ENCODE assay signal across 7 mouse cellular contexts in the genomic region with DNA sequence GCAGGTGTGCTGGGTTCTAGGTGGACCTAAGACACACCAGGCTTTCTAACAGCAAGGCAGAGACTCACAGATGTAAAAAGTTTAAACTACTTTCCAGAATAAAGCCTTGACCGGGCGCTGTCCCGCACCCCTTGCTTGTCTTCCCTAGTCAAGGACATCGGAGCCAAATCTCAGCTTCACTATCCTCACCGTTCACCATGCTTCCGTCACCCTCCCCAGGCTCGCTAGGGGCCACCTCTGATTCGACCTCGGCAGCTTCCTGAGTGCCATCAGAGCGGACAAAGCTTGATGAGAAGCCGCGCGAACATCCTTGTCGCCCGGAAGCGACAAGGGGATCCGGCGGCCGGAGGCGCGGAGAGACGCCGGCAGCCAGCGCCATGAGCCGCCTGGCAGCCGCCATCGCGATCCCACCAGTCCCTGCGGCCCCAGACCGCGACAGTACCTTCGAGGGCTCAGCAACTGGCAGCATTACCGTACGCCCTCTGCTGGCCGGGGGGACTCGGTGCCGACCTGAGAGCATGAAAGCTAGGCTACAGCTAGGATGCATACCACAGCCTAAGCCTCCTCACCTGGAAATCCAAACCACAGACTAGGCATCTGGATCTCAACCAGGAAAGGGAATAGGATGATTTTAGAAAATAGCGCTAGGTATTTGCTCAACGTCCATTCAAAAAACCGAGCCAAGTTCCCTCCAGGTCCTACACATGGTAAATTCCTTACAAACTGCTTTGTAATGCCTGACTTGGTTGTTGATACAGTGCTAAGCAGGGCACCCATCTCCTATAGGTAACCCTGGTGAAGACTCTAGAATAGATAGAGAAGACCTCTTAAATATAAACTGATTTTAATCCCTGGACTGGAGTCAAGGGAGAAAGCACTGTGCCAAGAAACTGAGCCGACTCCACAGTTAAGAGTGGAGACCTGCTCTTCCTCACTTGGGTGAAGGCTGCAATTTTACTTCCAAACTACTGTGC. TPM values are rescaled to one million over a fixed set of nuclear protein-coding genes. Genes with fewer than 3 reads are reported as not detected.
DNase-seq lines count a peak whose midpoint lies in the region; ATAC-seq lines count a peak whose summit lies in the region.

No protein-coding gene starts in this region.

- peak; percentile 99 for ATAC-seq in intestine, embryonic 16.5 days
- ATAC-seq in midbrain, embryonic 11.5 days (ENCODE audit: low FRiP score): peak; percentile 97

- no peaks in the 10 kb centered on the region for H3K27me3 ChIP-seq in intestine, embryonic 16.5 days (replicated peaks; ENCODE audit: control insufficient read depth, insufficient read depth, low read length)
- no peaks in the 10 kb centered on the region for H3K27me3 ChIP-seq in midbrain, embryonic 11.5 days (ENCODE audit: control insufficient read depth, insufficient read depth, low read length)

- peaks cover 13% of the 10 kb centered on the region for H3K36me3 ChIP-seq in intestine, embryonic 16.5 days (ENCODE audit: control insufficient read depth, insufficient read depth, low read length)
- H3K36me3 ChIP-seq in midbrain, embryonic 11.5 days (ENCODE audit: control insufficient read depth, insufficient read depth, low read length): peaks cover 29% of the 10 kb centered on the region

- 2% methylated on average over 41 of the region's 41 CpGs for WGBS in intestine, embryonic 16.5 days
- WGBS in midbrain, embryonic 11.5 days: 3% methylated on average over 41 of the region's 41 CpGs

- H3K4me1 ChIP-seq in intestine, embryonic 16.5 days (ENCODE audit: control insufficient read depth, insufficient read depth, low read length): peaks cover 6% of the 10 kb centered on the region
- H3K4me1 ChIP-seq in midbrain, embryonic 11.5 days (ENCODE audit: control insufficient read depth, insufficient read depth, low read length): peaks cover 4% of the 10 kb centered on the region; the same call in 1 of the 2 replicates

- H3K9ac ChIP-seq in intestine, embryonic 16.5 days (ENCODE audit: low read depth, low read length): peak overlapping the region; percentile 85
- peak overlapping the region; percentile 86 for H3K9ac ChIP-seq in midbrain, embryonic 11.5 days (ENCODE audit: low read length)

- H3K27ac ChIP-seq in intestine, embryonic 16.5 days (ENCODE audit: low read length): peak overlapping the region; percentile 49; the same call in 1 of the 2 replicates
- H3K27ac ChIP-seq in midbrain, embryonic 11.5 days (ENCODE audit: low read depth, low read length): no peak overlapping the region; the same call in 1 of the 2 replicates

- H3K4me2 ChIP-seq in intestine, embryonic 16.5 days (ENCODE audit: low read depth, low read length): peak overlapping the region; percentile 62
- peak overlapping the region; percentile 85 for H3K4me2 ChIP-seq in midbrain, embryonic 11.5 days

- H3K4me3 ChIP-seq in intestine, embryonic 16.5 days (ENCODE audit: low read length): peak overlapping the region; percentile 89
- H3K4me3 ChIP-seq in midbrain, embryonic 11.5 days (ENCODE audit: low read depth, low read length): peak overlapping the region; percentile 70

- H3K9me3 ChIP-seq in intestine, embryonic 16.5 days (ENCODE audit: control insufficient read depth, low read length): no peaks in the 10 kb centered on the region
- no peaks in the 10 kb centered on the region for H3K9me3 ChIP-seq in midbrain, embryonic 11.5 days (ENCODE audit: control insufficient read depth, low read length)

- peak; percentile 94 for DNase-seq in adrenal gland, adult 2 months
- DNase-seq in embryo, embryonic 11.5 days (ENCODE audit: low read depth, low spot score): peak; percentile 82
- DNase-seq in gastrocnemius, postnatal 36 days: peak; percentile 79 to 89
- peak; percentile 92 to 94 for DNase-seq in left cerebral cortex, postnatal 36 days (ENCODE audit: low spot score in 2 of 2)
- peak; percentile 97 for DNase-seq in midbrain, embryonic 11.5 days (ENCODE audit: low spot score, missing footprints)
- DNase-seq in skeletal muscle tissue, adult 2 months (ENCODE audit: low read depth, low spot score): peak; percentile 79

- intact Hi-C loops in gastrocnemius, postnatal 36 days (cut with DNase I): loop anchor here (2.0 kb wide), 1 partner anchor 208 kb away; no protein-coding TSS in a partner anchor
- intact Hi-C loops in left cerebral cortex, postnatal 36 days (cut with DNase I): loop anchor here (5.0 kb wide), 1 partner anchor 196 kb away; no protein-coding TSS in a partner anchor

RNA-seq across cellular contexts. Expression of gene Smarcc1, which starts 16.6 kb away (rescaled TPM):
- total RNA-seq in adrenal gland, adult 2 months (2021): 10 to 100 TPM; 46.1 to 58.3 TPM
- polyA plus RNA-seq in adrenal gland, adult 2 months (2012; rRNA removed): 20.8 and 26.4 TPM in 2 replicates
- total RNA-seq in gastrocnemius, postnatal 36 days (2021): 10 to 100 TPM; 21.1 to 23.8 TPM
- polyA plus RNA-seq in intestine, embryonic 16.5 days (2015; fragmentation: Nextera tagmentation; extraction: Ambion mirVana): 56.8 and 60.8 TPM in 2 replicates
- 10 to 100 TPM; 64.5 to 74.5 TPM for total RNA-seq in left cerebral cortex, postnatal 36 days (2021)
- polyA plus RNA-seq in midbrain, embryonic 11.5 days (2014; fragmentation: Nextera tagmentation; extraction: Ambion mirVana): 146 and 160 TPM in 2 replicates

RNA-seq across cellular contexts. Expression of gene Dhx30, which starts 16.7 kb away (rescaled TPM):
- 100 to 1,000 TPM in 1 of 2 experiments, 10 to 100 TPM in 1; 92.7 to 102 TPM for total RNA-seq in adrenal gland, adult 2 months (2021)
- 52.9 and 68.1 TPM in 2 replicates for polyA plus RNA-seq in adrenal gland, adult 2 months (2012; rRNA removed)
- 10 to 100 TPM; 30.4 to 32.0 TPM for total RNA-seq in gastrocnemius, postnatal 36 days (2021)
- 77.2 and 83.9 TPM in 2 replicates for polyA plus RNA-seq in intestine, embryonic 16.5 days (2015; fragmentation: Nextera tagmentation; extraction: Ambion mirVana)
- total RNA-seq in left cerebral cortex, postnatal 36 days (2021): 100 to 1,000 TPM; 163 to 166 TPM
- 161 and 164 TPM in 2 replicates for polyA plus RNA-seq in midbrain, embryonic 11.5 days (2014; fragmentation: Nextera tagmentation; extraction: Ambion mirVana)
